Comparison of ENCODE assay signal across 11 mouse cellular contexts in genomic region chr15:83530688-83531087, GRCm38 (mm10). TPM values are rescaled to one million over a fixed set of nuclear protein-coding genes. Genes with fewer than 3 reads are reported as not detected.
DNase-seq lines count a peak whose midpoint lies in the region; ATAC-seq and TF ChIP-seq lines count a peak whose summit lies in the region.
"Had no signal": no experiment of that assay in that cellular context is flagged by ENCODE, and none has a peak within 500 bp of the region (broad histone marks: within the 10 kb centered on the region; RNA-seq: fewer than 3 reads in every experiment).

No protein-coding gene starts in this region.

- no peaks in the 10 kb centered on the region for H3K36me3 ChIP-seq in lung, embryonic 14.5 days (ENCODE audit: insufficient read depth)
- H3K36me3 ChIP-seq in stomach, embryonic 16.5 days (ENCODE audit: control insufficient read depth, insufficient read depth, low read length), result no peaks in the 10 kb centered on the region

- TF ChIP-seq CTCF in gastrocnemius, adult 2 months (IDR thresholded peaks at IDR 0.05), result no peak
- TF ChIP-seq CTCF in lung, embryonic 14.5 days (IDR thresholded peaks at IDR 0.05; ENCODE audit: low read depth), result no peak
- TF ChIP-seq CTCF in left cerebral cortex, adult 2 months (IDR thresholded peaks at IDR 0.05), result no peak

- H3K4me1 ChIP-seq in lung, embryonic 14.5 days (ENCODE audit: insufficient read depth), result peaks cover 3% of the 10 kb centered on the region
- H3K4me1 ChIP-seq in stomach, embryonic 16.5 days (ENCODE audit: control insufficient read depth, insufficient read depth, low read length), result peaks cover 19% of the 10 kb centered on the region; the same call in 1 of the 2 replicates

- 55% methylated on average over 6 of the region's 6 CpGs for WGBS in lung, embryonic 14.5 days
- WGBS in stomach, embryonic 16.5 days, result 48% methylated on average over 6 of the region's 6 CpGs

- H3K4me3 ChIP-seq in gastrocnemius, adult 2 months, result peak overlapping the region; percentile 92
- no peak overlapping the region for H3K4me3 ChIP-seq in lung, embryonic 14.5 days (ENCODE audit: low read depth, low read length)
- no peak overlapping the region for H3K4me3 ChIP-seq in stomach, embryonic 16.5 days (replicated peaks; ENCODE audit: low read length)
- no peak overlapping the region for H3K4me3 ChIP-seq in left cerebral cortex, adult 2 months

- H3K9ac ChIP-seq in lung, embryonic 14.5 days, result no peak overlapping the region
- H3K9ac ChIP-seq in stomach, embryonic 16.5 days (ENCODE audit: low read length), result no peak overlapping the region

- H3K27me3 ChIP-seq in lung, embryonic 14.5 days (ENCODE audit: insufficient read depth, low read length), result peaks cover 22% of the 10 kb centered on the region
- peaks cover 20% of the 10 kb centered on the region for H3K27me3 ChIP-seq in stomach, embryonic 16.5 days (ENCODE audit: control insufficient read depth, insufficient read depth, low read length)

- ATAC-seq in lung, embryonic 14.5 days (ENCODE audit: insufficient read depth), result no peak
- 0 out of 2 replicates have a peak, but pooled peaks have one; percentile 2 for ATAC-seq in stomach, embryonic 16.5 days (ENCODE audit: insufficient read depth, low FRiP score)
- ATAC-seq: activated CD4-positive, CD25-positive, alpha-beta regulatory T cell, adult 4 months had no signal

- H3K4me2 ChIP-seq in lung, embryonic 14.5 days, result no peak overlapping the region
- H3K4me2 ChIP-seq in stomach, embryonic 16.5 days (ENCODE audit: low read depth, low read length), result no peak overlapping the region

- intact Hi-C loops in gastrocnemius, adult 2 months (cut with DNase I), result no loop called here
- intact Hi-C loops in left cerebral cortex, adult 2 months (cut with DNase I), result no loop called here

- DNase-seq in gastrocnemius, adult 2 months, result peak; percentile 54
- DNase-seq in gastrocnemius, postnatal 10 days, result no peak
- DNase-seq in lung, embryonic 14.5 days, result no peak
- DNase-seq in lung, postnatal 14 days, result no peak
- DNase-seq in kidney, postnatal 14 days, result peak; percentile 71
- no peak for DNase-seq in left cerebral cortex, adult 2 months (ENCODE audit: extremely low spot score in 1 of 2, low spot score in 2 of 2)
- no peak for DNase-seq in frontal cortex, adult 2 months (ENCODE audit: extremely low spot score in 1 of 2, low spot score in 1 of 2)
- DNase-seq: right cerebral cortex, postnatal 4 days had no signal

- H3K9me3 ChIP-seq in lung, embryonic 14.5 days (ENCODE audit: low read depth, low read length), result no peaks in the 10 kb centered on the region
- no peaks in the 10 kb centered on the region for H3K9me3 ChIP-seq in stomach, embryonic 16.5 days (replicated peaks; ENCODE audit: control insufficient read depth, low read length)

- H3K27ac ChIP-seq in gastrocnemius, adult 2 months, result peak overlapping the region; percentile 89
- peak overlapping the region; percentile 80 for H3K27ac ChIP-seq in lung, embryonic 14.5 days (ENCODE audit: low read depth)
- H3K27ac ChIP-seq in stomach, embryonic 16.5 days (ENCODE audit: low read length), result peak overlapping the region; percentile 76
- H3K27ac ChIP-seq in left cerebral cortex, adult 2 months, result no peak overlapping the region

RNA-seq across cellular contexts. Expression of gene Bik, which starts 4.0 kb away (rescaled TPM):
- 1 to 10 TPM in 1 of 2 experiments, under 1 TPM in 1; 0.50 to 1.2 TPM for total RNA-seq in gastrocnemius, adult 2 months (2021)
- 1 to 10 TPM; 2.0 to 3.3 TPM for total RNA-seq in gastrocnemius, postnatal 10 days (2021)
- 12.1 and 14.2 TPM in 2 replicates for polyA plus RNA-seq in lung, embryonic 14.5 days (2014; fragmentation: Nextera tagmentation; extraction: Ambion mirVana)
- polyA plus RNA-seq in stomach, embryonic 16.5 days (2015; fragmentation: Nextera tagmentation; extraction: Ambion mirVana), result 6.8 and 7.0 TPM in 2 replicates
- under 1 TPM in 1 of 2 experiments, not detected in 1; 0.70 TPM for total RNA-seq in left cerebral cortex, adult 2 months (2021)
- 0.30 and 0.59 TPM in 2 replicates for polyA plus RNA-seq in frontal cortex, adult 2 months (2012; rRNA removed)
- total RNA-seq: common myeloid progenitor, adult 5-6 weeks had no signal

RNA-seq across cellular contexts. Expression of gene Ttll1, which starts 20.0 kb away (rescaled TPM):
- 1 to 10 TPM; 2.5 to 3.8 TPM for total RNA-seq in gastrocnemius, adult 2 months (2021)
- total RNA-seq in gastrocnemius, postnatal 10 days (2021), result 1 to 10 TPM; 5.2 to 6.3 TPM
- 13.8 and 15.1 TPM in 2 replicates for polyA plus RNA-seq in lung, embryonic 14.5 days (2014; fragmentation: Nextera tagmentation; extraction: Ambion mirVana)
- 20.9 and 21.0 TPM in 2 replicates for polyA plus RNA-seq in stomach, embryonic 16.5 days (2015; fragmentation: Nextera tagmentation; extraction: Ambion mirVana)
- total RNA-seq in left cerebral cortex, adult 2 months (2021), result 10 to 100 TPM; 45.5 to 54.9 TPM
- 51.6 and 52.9 TPM in 2 replicates for polyA plus RNA-seq in frontal cortex, adult 2 months (2012; rRNA removed)

RNA-seq across cellular contexts. Expression of gene Tspo, which starts 32.7 kb away (rescaled TPM):
- 10 to 100 TPM; 22.2 to 22.7 TPM for total RNA-seq in gastrocnemius, adult 2 months (2021)
- total RNA-seq in gastrocnemius, postnatal 10 days (2021), result 10 to 100 TPM; 30.3 to 33.8 TPM
- polyA plus RNA-seq in lung, embryonic 14.5 days (2014; fragmentation: Nextera tagmentation; extraction: Ambion mirVana), result 76.9 and 83.9 TPM in 2 replicates
- polyA plus RNA-seq in stomach, embryonic 16.5 days (2015; fragmentation: Nextera tagmentation; extraction: Ambion mirVana), result 116 and 132 TPM in 2 replicates
- total RNA-seq in left cerebral cortex, adult 2 months (2021), result 1 to 10 TPM; 5.6 to 7.9 TPM
- polyA plus RNA-seq in frontal cortex, adult 2 months (2012; rRNA removed), result 10.9 and 11.3 TPM in 2 replicates

RNA-seq across cellular contexts. Expression of gene Mcat, which starts 32.9 kb away (rescaled TPM):
- total RNA-seq in gastrocnemius, adult 2 months (2021), result 10 to 100 TPM; 18.6 to 23.8 TPM
- total RNA-seq in gastrocnemius, postnatal 10 days (2021), result 10 to 100 TPM; 22.7 to 29.3 TPM
- 38.8 and 43.1 TPM in 2 replicates for polyA plus RNA-seq in lung, embryonic 14.5 days (2014; fragmentation: Nextera tagmentation; extraction: Ambion mirVana)
- polyA plus RNA-seq in stomach, embryonic 16.5 days (2015; fragmentation: Nextera tagmentation; extraction: Ambion mirVana), result 24.3 and 24.4 TPM in 2 replicates
- 10 to 100 TPM; 19.0 to 26.9 TPM for total RNA-seq in left cerebral cortex, adult 2 months (2021)
- 23.9 and 29.6 TPM in 2 replicates for polyA plus RNA-seq in frontal cortex, adult 2 months (2012; rRNA removed)

Comparison
In these comparisons a context has a peak if more than half of its experiments do, and no peak if none do; other contexts are left out.
1. DNase-seq: peak in gastrocnemius, adult 2 months (single experiment) and kidney, postnatal 14 days (single experiment); none in gastrocnemius, postnatal 10 days (single experiment), lung, embryonic 14.5 days (single experiment), lung, postnatal 14 days (single experiment), left cerebral cortex, adult 2 months (0 of 2) and frontal cortex, adult 2 months (0 of 2).
2. RNA of gene Ttll1, which starts 20.0 kb away (total RNA-seq): 45.5 to 54.9 TPM in left cerebral cortex, adult 2 months; 5.2 to 6.3 TPM in gastrocnemius, postnatal 10 days and 2.5 to 3.8 TPM in gastrocnemius, adult 2 months; every median in the first group is over 4 times any median in the second.